Mouse (Mus musculus) layer of hippocampus, adult 6 months (tissue): ENCODE measurements around the gene Ang5. TPM values are rescaled to one million over a fixed set of nuclear protein-coding genes. Genes with fewer than 3 reads are reported as not detected.

Experiments
- long read RNA-seq, 2 experiments: library from polyadenylated mRNA; unstranded; transcript quantifications; one replicate each; pipeline ENCODE4 v2.0.0; 2019 to 2020
- polyA plus RNA-seq: library from polyadenylated mRNA; unstranded; fragments of <200 nt; fragmentation: Nextera tagmentation; gene quantifications from 2 replicates; pipeline ENCODE4 v1.2.3, GENCODE M21; 2021

Ang5 gene
- not detected in 2 replicates for polyA plus RNA-seq
- long read RNA-seq, experiment 1 = 0 reads
- long read RNA-seq, experiment 2 = 0 reads

GRCm38 (mm10) chr14:43956769-43957168 lies at the start of gene Ang5:
TSS of gene Ang5 (plus strand) at chr14:43957069.

GRCm38 (mm10) chr14:43923459-43923858 lies 33.4 kb upstream of the Ang5 start, which contains the start of gene Ear10:
TSS of gene Ear10 (minus strand) at chr14:43923559.

GRCm38 (mm10) chr14:43924688-43925403 lies 32.0 kb upstream of the Ang5 start, which contains the start of gene Gm8113:
TSS of gene Gm8113 (plus strand) at chr14:43925390.

GRCm38 (mm10) chr14:44002169-44002568 lies 45.3 kb downstream of the Ang5 start, which contains the start of gene Ang6:
TSS of gene Ang6 (minus strand) at chr14:44002269.

Other genes with a start within 250 kb of the Ang5 start
- not detected in 2 replicates for gene Gm16506, start 229.6 kb upstream of the Ang5 start, polyA plus RNA-seq
- not detected in 2 replicates for gene Gm6526, start 209.2 kb upstream of the Ang5 start, polyA plus RNA-seq
- gene Gm8180, start 172.3 kb upstream of the Ang5 start, polyA plus RNA-seq = not detected in 2 replicates
- not detected in 2 replicates for gene Ear1, start 81.6 kb upstream of the Ang5 start, polyA plus RNA-seq
- gene Ear10, start 33.5 kb upstream of the Ang5 start, polyA plus RNA-seq = not detected in 2 replicates
- gene Gm8113, start 31.7 kb upstream of the Ang5 start, polyA plus RNA-seq = not detected in 2 replicates
- not detected in 2 replicates for gene Ang6, start 45.2 kb downstream of the Ang5 start, polyA plus RNA-seq
- not detected in 2 replicates for gene Ear2, start 145.6 kb downstream of the Ang5 start, polyA plus RNA-seq
- not detected in 2 replicates for gene Gm3327, start 166.8 kb downstream of the Ang5 start, polyA plus RNA-seq
- gene Gm8212, start 240.6 kb downstream of the Ang5 start, polyA plus RNA-seq = not detected in 2 replicates